Mouse (Mus musculus) embryonic facial prominence, embryonic 10.5 days (tissue): ENCODE measurements around the gene Ddx56. TPM values are rescaled to one million over a fixed set of nuclear protein-coding genes. Genes with fewer than 3 reads are reported as not detected.

Source experiments
- polyA plus RNA-seq: library from polyadenylated mRNA; unstranded; fragments of >200 nt; fragmentation: Nextera tagmentation; extraction: Ambion mirVana; gene quantifications from 2 replicates; pipeline ENCODE4 v1.2.1, GENCODE M21; 2016

Gene Ddx56
- polyA plus RNA-seq, 1 experiment from 2014 or later, result 128 TPM

Other genes with a start within 250 kb of the Ddx56 start
- gene Camk2b, start 201.4 kb downstream of the Ddx56 start, polyA plus RNA-seq, result 0.75 and 1.6 TPM in 2 replicates
- gene A730071L15Rik, start 67.7 kb downstream of the Ddx56 start, polyA plus RNA-seq, result 0.20 and 0.57 TPM in 2 replicates
- 51.9 and 55.6 TPM in 2 replicates for gene Nudcd3, start 67.4 kb downstream of the Ddx56 start, polyA plus RNA-seq
- gene Npc1l1, start 37.6 kb downstream of the Ddx56 start, polyA plus RNA-seq, result 0.04 TPM in 1 of 2 replicates, not detected in the other
- gene Tmed4, start 7.1 kb upstream of the Ddx56 start, polyA plus RNA-seq, result 118 and 123 TPM in 2 replicates
- 108 and 114 TPM in 2 replicates for gene Ogdh, start 23.9 kb upstream of the Ddx56 start, polyA plus RNA-seq
- gene Zmiz2, start 121.3 kb upstream of the Ddx56 start, polyA plus RNA-seq, result 13.1 and 13.6 TPM in 2 replicates
- 6,156 and 6,219 TPM in 2 replicates for gene Ppia, start 147.7 kb upstream of the Ddx56 start, polyA plus RNA-seq
- gene H2afv, start 176.7 kb upstream of the Ddx56 start, polyA plus RNA-seq, result 746 and 786 TPM in 2 replicates
- gene Purb, start 208.1 kb upstream of the Ddx56 start, polyA plus RNA-seq, result 17.5 and 17.7 TPM in 2 replicates